Mouse (Mus musculus): Measurements from ENCODE around the gene Plxna4. TPM values are rescaled to one million over a fixed set of nuclear protein-coding genes. Genes with fewer than 3 reads are reported as not detected.

Plxna4 gene
- total RNA-seq, 1 experiment = 0.98 TPM

DNA sequence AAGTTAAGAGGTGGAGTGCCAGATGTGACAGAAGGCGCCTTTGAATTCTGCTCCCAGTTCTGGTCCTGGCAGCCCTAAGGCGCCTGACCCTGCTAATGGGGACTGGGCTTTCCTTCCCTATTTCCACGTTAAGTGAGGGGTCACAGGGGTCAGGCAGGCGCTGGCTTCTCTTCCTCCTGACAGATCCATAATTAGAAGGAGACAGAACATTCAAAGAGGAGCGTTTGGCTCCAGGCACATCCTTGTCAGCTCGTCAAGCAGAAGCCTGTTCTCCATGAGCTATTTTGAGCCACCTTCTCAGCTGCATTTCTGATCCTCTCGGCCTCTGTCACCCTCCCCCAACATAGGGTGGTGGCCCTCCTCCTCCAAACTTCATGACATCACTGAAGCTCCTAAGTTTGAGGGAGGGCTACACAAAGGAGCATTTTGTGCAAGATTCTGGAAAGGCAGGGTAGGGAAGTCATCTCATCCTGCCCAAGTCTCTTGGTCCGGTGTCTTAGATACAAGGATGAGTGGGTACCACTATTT is 249.5 kb downstream of the Plxna4 start:
- Histone ChIP-seq H3K4me1 (ENCODE audit: control insufficient read depth in 2 of 2, insufficient read depth in 2 of 2, low read length in 2 of 2, poor library complexity in 1 of 2) (no peaks in the 10 kb centered on the region), H3K4me3 (ENCODE audit: insufficient read depth in 1 of 2, low read depth in 1 of 2, low read length in 2 of 2, poor library complexity in 1 of 2, severe bottlenecking in 1 of 2) (no peak overlapping the region), H3K9ac (ENCODE audit: insufficient read depth, low read depth, low read length, poor library complexity, severe bottlenecking) (no peak overlapping the region), H3K27ac (ENCODE audit: insufficient read depth, low read depth, low read length, poor library complexity, severe bottlenecking) (no peak overlapping the region), H3K9me3 (ENCODE audit: control insufficient read depth, insufficient read depth, low read depth, low read length) (no peaks in the 10 kb centered on the region), H3K36me3 (ENCODE audit: control insufficient read depth, insufficient read depth, low read length, poor library complexity, severe bottlenecking) (no peaks in the 10 kb centered on the region)
- in situ Hi-C loops (cut with MboI; ENCODE audit: low sequenced_read_pairs in 2 of 2, unreplicated experiment in 2 of 2) = no loop called here
- TF ChIP-seq CHD2 (IDR thresholded peaks at IDR 0.05; ENCODE audit: low read depth, low read length) (no peak), ZNF384 (IDR thresholded peaks at IDR 0.05; ENCODE audit: low read depth, low read length) (no peak), HCFC1 (IDR thresholded peaks at IDR 0.05; ENCODE audit: borderline replicate concordance, insufficient read depth, low read length) (no peak), ZC3H11A (IDR thresholded peaks at IDR 0.05; ENCODE audit: borderline replicate concordance, low read depth, low read length) (no peak), MAFK (IDR thresholded peaks at IDR 0.05; ENCODE audit: insufficient read depth, low read depth, low read length) (no peak)
- no peak for DNase-seq (ENCODE audit: low read depth, low spot score)

DNA sequence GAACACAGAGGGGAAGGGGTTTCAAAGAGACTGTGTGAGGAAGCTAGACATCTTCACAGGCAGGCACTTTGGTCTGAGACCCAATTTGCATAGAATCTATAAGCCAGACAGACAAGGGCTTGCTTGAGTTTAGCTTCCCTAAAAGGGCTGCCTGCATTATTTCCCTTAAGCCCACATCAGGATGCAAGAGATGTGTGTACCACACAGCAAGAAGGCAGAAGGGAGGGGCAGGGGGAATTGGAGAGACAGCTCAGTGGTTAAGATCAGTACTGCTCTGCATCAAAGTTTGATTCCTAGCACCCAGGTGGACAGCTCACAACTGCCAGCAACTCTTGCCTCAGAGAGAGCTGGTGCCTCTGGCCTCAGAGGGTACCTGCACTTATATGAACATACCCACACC is 256.7 kb downstream of the Plxna4 start:
- DNase-seq (ENCODE audit: low read depth, low spot score) = no peak
- Histone ChIP-seq H3K27ac (ENCODE audit: insufficient read depth, low read depth, low read length, poor library complexity, severe bottlenecking) (no peak overlapping the region), H3K4me3 (ENCODE audit: insufficient read depth in 1 of 2, low read depth in 1 of 2, low read length in 2 of 2, poor library complexity in 1 of 2, severe bottlenecking in 1 of 2) (no peak overlapping the region), H3K9ac (ENCODE audit: insufficient read depth, low read depth, low read length, poor library complexity, severe bottlenecking) (no peak overlapping the region), H3K4me1 (ENCODE audit: control insufficient read depth in 2 of 2, insufficient read depth in 2 of 2, low read length in 2 of 2, poor library complexity in 1 of 2) (no peaks in the 10 kb centered on the region), H3K9me3 (ENCODE audit: control insufficient read depth, insufficient read depth, low read depth, low read length) (no peaks in the 10 kb centered on the region), H3K36me3 (ENCODE audit: control insufficient read depth, insufficient read depth, low read length, poor library complexity, severe bottlenecking) (no peaks in the 10 kb centered on the region)
- in situ Hi-C loops (cut with MboI; ENCODE audit: low sequenced_read_pairs in 2 of 2, unreplicated experiment in 2 of 2) = no loop called here
- no peak for TF ChIP-seq HCFC1 (IDR thresholded peaks at IDR 0.05; ENCODE audit: borderline replicate concordance, insufficient read depth, low read length)
- no peak for TF ChIP-seq ZC3H11A (IDR thresholded peaks at IDR 0.05; ENCODE audit: borderline replicate concordance, low read depth, low read length)
- no peak for TF ChIP-seq MAFK (IDR thresholded peaks at IDR 0.05; ENCODE audit: insufficient read depth, low read depth, low read length)
- no peak for TF ChIP-seq CHD2 (IDR thresholded peaks at IDR 0.05; ENCODE audit: low read depth, low read length)
- TF ChIP-seq ZNF384 (IDR thresholded peaks at IDR 0.05; ENCODE audit: low read depth, low read length) = no peak

DNA sequence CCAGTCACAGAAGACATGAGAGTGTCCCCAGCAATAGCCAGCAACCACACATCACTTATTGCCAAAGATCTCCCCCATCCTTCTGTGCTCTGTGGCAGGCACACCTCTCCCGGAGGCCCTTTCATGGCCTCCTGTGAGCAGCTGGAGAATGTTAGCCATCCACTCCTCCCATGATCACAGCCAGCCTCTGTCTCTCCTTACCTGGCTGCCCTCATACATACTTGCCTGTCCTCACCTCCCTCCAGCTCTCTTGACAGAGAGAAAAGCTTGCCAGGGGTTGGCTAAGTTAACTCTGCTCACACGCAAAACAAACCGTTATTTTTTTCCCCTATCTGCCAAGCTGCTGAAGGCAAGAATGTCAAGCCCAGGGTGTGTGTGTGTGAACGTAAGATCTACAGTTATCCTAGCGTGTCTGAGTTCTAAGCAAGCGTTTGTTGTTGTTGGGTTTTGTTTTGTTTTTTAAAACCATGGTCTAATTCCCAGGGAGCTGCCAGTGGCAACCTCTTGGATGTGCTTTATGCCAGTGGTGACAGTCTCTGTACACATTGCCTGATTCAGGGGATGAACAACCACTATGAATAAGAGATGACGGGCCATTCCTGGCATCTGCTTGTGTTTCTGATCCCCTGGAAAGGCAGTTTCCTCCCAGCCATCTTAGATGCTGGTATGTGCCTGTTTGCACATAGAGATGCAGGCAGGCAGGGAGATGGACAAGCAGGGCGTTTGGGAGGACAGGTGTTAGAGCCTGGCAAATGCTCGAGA is 257.8 kb downstream of the Plxna4 start:
- TF ChIP-seq ZC3H11A (IDR thresholded peaks at IDR 0.05; ENCODE audit: borderline replicate concordance, low read depth, low read length) = no peak
- no peak for TF ChIP-seq ZNF384 (IDR thresholded peaks at IDR 0.05; ENCODE audit: low read depth, low read length)
- Histone ChIP-seq H3K27ac (ENCODE audit: insufficient read depth, low read depth, low read length, poor library complexity, severe bottlenecking) (no peak overlapping the region), H3K9ac (ENCODE audit: insufficient read depth, low read depth, low read length, poor library complexity, severe bottlenecking) (no peak overlapping the region), H3K9me3 (ENCODE audit: control insufficient read depth, insufficient read depth, low read depth, low read length) (no peaks in the 10 kb centered on the region), H3K36me3 (ENCODE audit: control insufficient read depth, insufficient read depth, low read length, poor library complexity, severe bottlenecking) (no peaks in the 10 kb centered on the region), H3K4me1 (ENCODE audit: control insufficient read depth in 2 of 2, insufficient read depth in 2 of 2, low read length in 2 of 2, poor library complexity in 1 of 2) (no peaks in the 10 kb centered on the region), H3K4me3 (ENCODE audit: insufficient read depth in 1 of 2, low read depth in 1 of 2, low read length in 2 of 2, poor library complexity in 1 of 2, severe bottlenecking in 1 of 2) (no peak overlapping the region)
- no peak for DNase-seq (ENCODE audit: low read depth, low spot score)
- in situ Hi-C loops (cut with MboI; ENCODE audit: low sequenced_read_pairs in 2 of 2, unreplicated experiment in 2 of 2) = no loop called here

DNA sequence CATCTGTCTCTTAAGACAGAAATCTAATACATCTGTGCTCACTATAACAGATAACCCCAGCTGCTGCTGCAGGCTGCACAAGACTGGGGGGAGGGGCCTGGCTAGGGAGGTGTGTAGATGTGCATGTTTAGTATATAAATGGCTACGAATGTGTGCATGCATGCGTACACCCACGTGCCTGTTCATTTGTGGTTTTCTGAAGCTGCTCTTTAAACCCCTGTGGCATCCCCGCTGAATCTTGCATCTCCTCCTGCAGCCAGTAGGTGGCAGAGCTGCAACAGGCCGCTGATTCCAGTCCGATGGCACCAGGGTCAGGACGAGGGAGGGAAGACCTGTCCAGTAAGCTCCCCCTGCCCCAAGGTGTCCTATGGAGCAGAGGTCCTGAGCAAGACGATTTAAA is 260.0 kb downstream of the Plxna4 start:
- H3K4me3 ChIP-seq (ENCODE audit: insufficient read depth in 1 of 2, low read depth in 1 of 2, low read length in 2 of 2, poor library complexity in 1 of 2, severe bottlenecking in 1 of 2) = no peak overlapping the region
- TF ChIP-seq ZC3H11A (IDR thresholded peaks at IDR 0.05; ENCODE audit: borderline replicate concordance, low read depth, low read length) (peak; percentile 68), HCFC1 (IDR thresholded peaks at IDR 0.05; ENCODE audit: borderline replicate concordance, insufficient read depth, low read length) (no peak)
- no peak overlapping the region for H3K9ac ChIP-seq (ENCODE audit: insufficient read depth, low read depth, low read length, poor library complexity, severe bottlenecking)
- no peak overlapping the region for H3K27ac ChIP-seq (ENCODE audit: insufficient read depth, low read depth, low read length, poor library complexity, severe bottlenecking)
- no peaks in the 10 kb centered on the region for H3K9me3 ChIP-seq (ENCODE audit: control insufficient read depth, insufficient read depth, low read depth, low read length)
- DNase-seq (ENCODE audit: low read depth, low spot score) = peak; percentile 31
- H3K36me3 ChIP-seq (ENCODE audit: control insufficient read depth, insufficient read depth, low read length, poor library complexity, severe bottlenecking) = no peaks in the 10 kb centered on the region
- in situ Hi-C loops (cut with MboI; ENCODE audit: low sequenced_read_pairs in 2 of 2, unreplicated experiment in 2 of 2) = no loop called here
- H3K4me1 ChIP-seq (ENCODE audit: control insufficient read depth in 2 of 2, insufficient read depth in 2 of 2, low read length in 2 of 2, poor library complexity in 1 of 2) = no peaks in the 10 kb centered on the region

DNA sequence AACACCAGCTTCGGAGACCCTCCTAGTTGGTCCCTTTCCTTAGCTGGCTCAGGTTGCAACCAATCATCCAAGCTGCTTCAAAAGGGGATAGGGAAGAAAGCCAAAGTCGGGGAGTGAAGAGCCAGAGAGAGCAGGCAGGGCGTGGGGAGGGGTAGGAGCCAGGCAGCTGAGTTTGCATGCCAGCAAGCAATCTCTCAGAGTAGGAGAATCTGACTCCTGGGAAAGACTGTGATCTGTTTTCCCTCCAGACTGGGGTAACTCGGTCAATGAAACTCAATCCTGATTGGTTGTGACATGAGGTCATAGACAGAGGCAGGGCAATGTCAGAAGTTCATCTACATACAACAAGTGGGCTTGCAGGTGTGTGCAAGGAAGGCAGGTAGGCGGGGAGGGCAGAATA is 260.8 kb downstream of the Plxna4 start:
- DNase-seq (ENCODE audit: low read depth, low spot score) = no peak
- Histone ChIP-seq H3K36me3 (ENCODE audit: control insufficient read depth, insufficient read depth, low read length, poor library complexity, severe bottlenecking) (no peaks in the 10 kb centered on the region), H3K9ac (ENCODE audit: insufficient read depth, low read depth, low read length, poor library complexity, severe bottlenecking) (no peak overlapping the region), H3K4me3 (ENCODE audit: insufficient read depth in 1 of 2, low read depth in 1 of 2, low read length in 2 of 2, poor library complexity in 1 of 2, severe bottlenecking in 1 of 2) (no peak overlapping the region), H3K4me1 (ENCODE audit: control insufficient read depth in 2 of 2, insufficient read depth in 2 of 2, low read length in 2 of 2, poor library complexity in 1 of 2) (no peaks in the 10 kb centered on the region), H3K9me3 (ENCODE audit: control insufficient read depth, insufficient read depth, low read depth, low read length) (no peaks in the 10 kb centered on the region), H3K27ac (ENCODE audit: insufficient read depth, low read depth, low read length, poor library complexity, severe bottlenecking) (no peak overlapping the region)
- TF ChIP-seq ZC3H11A (IDR thresholded peaks at IDR 0.05; ENCODE audit: borderline replicate concordance, low read depth, low read length) = no peak
- in situ Hi-C loops (cut with MboI; ENCODE audit: low sequenced_read_pairs in 2 of 2, unreplicated experiment in 2 of 2) = no loop called here

Data from ES-E14 (cell line).